21 mouse cellular contexts compared by ENCODE assay signal in the genomic region with DNA sequence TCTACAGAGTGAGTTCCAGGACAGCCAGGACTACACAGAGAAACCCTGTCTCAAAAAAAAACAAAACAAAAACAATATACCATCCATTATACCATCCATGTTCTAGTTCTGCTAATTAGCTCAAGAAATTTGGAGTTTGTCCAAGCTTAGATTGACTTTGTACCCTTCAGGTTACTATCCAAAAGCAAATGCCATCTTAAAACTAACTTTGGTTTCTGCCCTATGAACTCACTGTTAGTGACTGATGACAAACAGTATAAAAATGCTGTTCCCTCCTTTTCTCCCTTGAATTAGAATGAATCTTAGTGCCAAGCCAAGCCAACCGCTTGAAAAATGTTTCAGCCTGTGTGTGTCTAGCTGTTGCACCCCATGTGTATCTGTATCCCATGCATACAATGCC. TPM values are rescaled to one million over a fixed set of nuclear protein-coding genes. Genes with fewer than 3 reads are reported as not detected.
"Had no signal": no experiment of that assay in that cellular context is flagged by ENCODE, and none has a peak within 500 bp of the region (broad histone marks: within the 10 kb centered on the region; RNA-seq: fewer than 3 reads in every experiment).

No protein-coding gene starts in this region.

- H3K27ac ChIP-seq: lung, embryonic 15.5 days; macrophage; midbrain, embryonic 13.5 days; midbrain, embryonic 15.5 days; neural tube, embryonic 12.5 days; stomach, embryonic 15.5 days; stomach, postnatal 0 days had no signal

- H3K9ac ChIP-seq: liver, postnatal 0 days; lung, embryonic 15.5 days; midbrain, embryonic 13.5 days; midbrain, embryonic 15.5 days; neural tube, embryonic 12.5 days; stomach, embryonic 15.5 days had no signal

- H3K27me3 ChIP-seq: lung, embryonic 15.5 days; megakaryocyte, embryonic 14.5 days; midbrain, embryonic 13.5 days; midbrain, embryonic 15.5 days; neural tube, embryonic 12.5 days; stomach, embryonic 15.5 days had no signal

- H3K9me3 ChIP-seq: lung, embryonic 15.5 days; megakaryocyte, embryonic 14.5 days; midbrain, embryonic 13.5 days; midbrain, embryonic 15.5 days; neural tube, embryonic 12.5 days; stomach, embryonic 15.5 days had no signal

- H3K4me2 ChIP-seq: lung, embryonic 15.5 days; midbrain, embryonic 11.5 days; midbrain, embryonic 13.5 days; midbrain, embryonic 15.5 days; neural tube, embryonic 12.5 days; stomach, embryonic 15.5 days had no signal

- ATAC-seq: liver, postnatal 0 days; lung, postnatal 0 days; midbrain, embryonic 13.5 days; midbrain, embryonic 15.5 days had no signal

- H3K4me1 ChIP-seq: lung, embryonic 15.5 days; midbrain, embryonic 13.5 days; midbrain, embryonic 15.5 days; neural tube, embryonic 12.5 days; stomach, embryonic 15.5 days had no signal

- DNase-seq: liver, postnatal 0 days; lung, adult 2 months; lung, postnatal 14 days; lung, postnatal 36 days; right cerebral cortex, postnatal 14 days; thymus, adult 2 months; thymus, postnatal 25 days; thymus, postnatal 4 days had no signal

- H3K4me3 ChIP-seq: lung, embryonic 15.5 days; megakaryocyte, embryonic 14.5 days; midbrain, embryonic 13.5 days; midbrain, embryonic 15.5 days; neural tube, embryonic 12.5 days; stomach, embryonic 15.5 days had no signal

RNA-seq across cellular contexts. Expression of a gene that starts 30.3 kb away (rescaled TPM):
- total RNA-seq: megakaryocyte progenitor cell, adult 5-6 weeks; monocyte, adult 5-6 weeks; neutrophil, adult 5-6 weeks had no signal
- polyA plus RNA-seq: macrophage had no signal
